Mouse (Mus musculus) cerebral cortex, adult 2 months (tissue): ENCODE data around the gene Fbxl3.

Experiments used
- WGBS: fragments of 180-500 bp; shearing (Covaris S2); methylation state at CpG from one replicate; pipeline ENCODE4 v1.1.7; 2018; 5-methylcytosine and 5-hydroxymethylcytosine counted together

Gene Fbxl3

GRCm38 (mm10) chr14:103099238-103099933 is at the start of gene Fbxl3:
Fbxl3 (minus strand) TSS chr14:103099566.
- WGBS: under 1% methylated on average over 88 of the region's 88 CpGs

DNA sequence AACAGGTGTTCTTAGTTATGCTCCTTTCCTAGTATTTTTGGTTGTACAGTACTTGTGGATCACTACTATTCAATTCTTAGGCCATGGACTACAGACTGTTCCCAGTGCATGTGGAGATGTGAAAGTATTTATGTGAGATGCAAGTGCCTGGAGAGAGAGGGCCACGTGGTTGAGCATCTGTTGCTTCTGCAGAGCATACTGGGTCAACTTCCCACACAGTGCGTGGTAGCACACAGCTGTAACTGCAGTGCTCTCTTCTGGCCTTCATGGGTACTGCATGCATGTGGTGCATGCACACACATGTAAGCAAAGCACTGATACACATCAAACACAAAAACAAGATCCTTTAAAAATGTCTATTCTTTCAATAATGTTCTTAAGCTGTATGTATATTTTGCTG is 32.6 kb upstream of the Fbxl3 start:
- WGBS: 38% methylated on average over 2 of the region's 2 CpGs

DNA sequence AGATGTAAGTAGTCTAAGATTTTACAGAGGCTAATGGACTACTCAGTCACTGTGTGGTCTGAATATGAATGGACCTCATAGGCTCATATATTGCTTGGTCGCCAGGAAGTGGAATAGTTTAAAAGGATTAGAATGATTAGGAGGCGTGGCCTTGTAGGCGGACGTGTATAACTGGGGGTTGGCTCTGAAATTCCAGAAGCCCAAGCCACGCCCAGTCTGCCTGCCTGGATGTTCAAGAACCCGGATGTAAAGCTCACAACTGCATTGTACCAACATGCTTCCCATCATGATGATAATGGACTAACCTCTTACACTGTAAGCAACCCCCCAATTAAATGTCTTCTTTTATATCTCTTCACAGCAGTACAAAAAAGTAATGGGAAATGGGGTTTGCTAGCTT is 26.4 kb upstream of the Fbxl3 start:
- 82% methylated on average over 6 of the region's 6 CpGs for WGBS

GRCm38 (mm10) chr14:103114994-103115670 is 15.8 kb upstream of the Fbxl3 start:
- WGBS: 97% methylated on average over 3 of the region's 3 CpGs

GRCm38 (mm10) chr14:103112606-103113363 is 13.4 kb upstream of the Fbxl3 start:
- 79% methylated on average over 3 of the region's 3 CpGs for WGBS

DNA sequence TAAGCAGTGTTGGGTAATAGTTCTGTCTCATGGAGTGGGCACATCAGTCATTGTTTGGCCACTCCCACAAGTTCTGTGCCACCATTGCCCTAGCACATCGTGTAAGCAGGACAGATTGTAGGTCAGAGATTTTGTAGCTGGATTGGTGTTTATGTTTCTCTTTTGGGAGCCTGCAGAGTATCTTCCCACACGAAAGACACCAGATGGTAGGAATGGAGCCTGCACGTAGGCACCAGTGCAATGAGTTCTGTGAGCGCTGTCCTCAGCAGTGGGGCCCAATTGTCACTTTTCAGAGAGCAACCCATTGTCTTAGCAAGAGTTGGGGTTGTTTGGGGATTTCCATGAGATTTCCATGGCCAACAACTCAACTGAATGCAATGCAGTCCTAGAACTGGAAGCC is 10.6 kb upstream of the Fbxl3 start:
- 57% methylated on average over 4 of the region's 4 CpGs for WGBS

DNA sequence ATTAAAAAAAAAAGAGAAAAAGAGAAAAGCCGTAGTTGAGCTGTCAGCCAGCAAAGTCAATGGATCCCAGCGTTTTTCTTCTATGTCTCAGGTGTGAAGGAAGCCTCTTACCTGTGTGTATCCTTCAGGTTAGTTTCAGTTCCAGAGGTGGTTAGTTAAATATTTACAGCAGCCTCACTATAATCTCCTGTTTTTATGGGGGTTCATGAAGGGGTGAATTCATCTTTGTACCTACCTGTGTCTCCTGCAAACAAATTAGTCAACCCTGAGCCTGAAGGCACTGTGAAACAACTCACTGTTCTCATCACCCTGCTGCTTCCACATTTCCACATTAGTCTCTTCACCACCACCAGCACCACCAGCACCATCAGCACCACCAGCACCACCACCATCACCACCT is 6.9 kb upstream of the Fbxl3 start:
- WGBS: 94% methylated on average over 2 of the region's 2 CpGs

- WGBS: 84% methylated on average over 10 of the region's 10 CpGs
Observed at GRCm38 (mm10) chr14:103102731-103103335, 3.5 kb upstream of the Fbxl3 start.

- 76% methylated on average over 6 of the region's 6 CpGs for WGBS
Observed at GRCm38 (mm10) chr14:103102246-103102645, 2.9 kb upstream of the Fbxl3 start.

GRCm38 (mm10) chr14:103101171-103101570 is 1.8 kb upstream of the Fbxl3 start:
- WGBS: 82% methylated on average over 3 of the region's 3 CpGs

GRCm38 (mm10) chr14:103100296-103100695 is 930 bp upstream of the Fbxl3 start:
- 78% methylated on average over 13 of the region's 13 CpGs for WGBS

- WGBS: under 1% methylated on average over 86 of the region's 86 CpGs
Observed at GRCm38 (mm10) chr14:103098587-103099235, 655 bp downstream of the Fbxl3 start.

DNA sequence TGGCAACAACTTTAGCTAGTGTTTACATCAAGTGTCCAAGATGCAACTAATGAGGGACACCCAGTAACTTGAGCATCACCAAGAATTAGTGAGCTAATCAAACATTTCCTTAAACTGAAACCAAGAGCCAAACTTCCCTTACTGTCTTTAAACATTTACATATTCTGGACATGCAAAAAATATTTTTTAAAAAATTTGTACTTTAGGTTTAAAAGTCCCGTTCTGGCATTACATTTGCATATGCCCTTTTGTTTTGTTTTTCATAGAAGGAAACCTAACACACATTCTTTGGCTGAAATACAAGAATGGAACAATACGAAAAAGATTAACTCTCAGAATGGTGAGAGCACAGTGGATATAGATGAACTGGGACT is 1.2 kb downstream of the Fbxl3 start:
- 0% methylated on average over 2 of the region's 2 CpGs for WGBS

DNA sequence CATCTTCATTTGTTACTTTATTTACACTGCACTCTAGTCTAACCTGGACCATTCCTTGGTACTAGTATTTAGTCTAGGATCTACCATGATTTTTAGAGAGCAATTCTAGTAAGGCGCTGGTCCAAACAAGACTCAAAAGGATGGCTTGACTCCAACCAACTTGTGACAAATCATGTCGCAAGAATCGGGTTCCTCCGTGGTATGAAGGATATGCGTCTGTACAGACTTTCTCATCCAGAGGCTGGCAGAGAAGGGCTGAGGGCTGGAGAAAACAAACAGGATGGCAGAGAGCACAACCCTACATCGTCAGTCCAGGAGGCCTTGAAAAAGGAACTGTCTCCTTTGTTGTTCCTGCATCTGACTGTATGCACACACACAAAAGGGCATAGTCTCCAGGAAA is 2.7 kb downstream of the Fbxl3 start:
- 22% methylated on average over 6 of the region's 6 CpGs for WGBS

GRCm38 (mm10) chr14:103095826-103096225 is 3.5 kb downstream of the Fbxl3 start:
- WGBS: 83% methylated on average over 8 of the region's 8 CpGs

DNA sequence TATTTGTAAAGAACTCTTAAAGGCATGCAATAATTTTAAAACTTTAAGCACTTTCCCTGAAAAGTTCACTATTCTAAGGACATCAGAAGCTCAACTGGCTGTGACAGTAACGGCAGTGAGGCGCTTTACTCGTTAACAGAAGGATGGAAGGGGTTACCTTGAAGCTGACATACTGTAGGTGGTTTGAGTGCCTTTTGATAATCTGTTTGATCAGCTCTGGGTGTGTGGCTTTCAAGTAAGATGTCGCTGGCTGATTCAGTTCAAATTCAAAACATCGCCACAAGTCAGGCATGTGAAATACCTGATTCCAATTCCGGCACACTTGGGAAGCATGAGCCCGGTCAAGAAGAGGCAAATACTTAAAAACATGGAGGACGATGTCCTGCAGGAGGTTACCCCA is 4.3 kb downstream of the Fbxl3 start:
- WGBS: 75% methylated on average over 8 of the region's 8 CpGs

GRCm38 (mm10) chr14:103093670-103094069 is 5.7 kb downstream of the Fbxl3 start:
- 52% methylated on average over 4 of the region's 4 CpGs for WGBS

- WGBS: 75% methylated on average over 3 of the region's 3 CpGs
Observed at GRCm38 (mm10) chr14:103093236-103093635, 6.1 kb downstream of the Fbxl3 start.

DNA sequence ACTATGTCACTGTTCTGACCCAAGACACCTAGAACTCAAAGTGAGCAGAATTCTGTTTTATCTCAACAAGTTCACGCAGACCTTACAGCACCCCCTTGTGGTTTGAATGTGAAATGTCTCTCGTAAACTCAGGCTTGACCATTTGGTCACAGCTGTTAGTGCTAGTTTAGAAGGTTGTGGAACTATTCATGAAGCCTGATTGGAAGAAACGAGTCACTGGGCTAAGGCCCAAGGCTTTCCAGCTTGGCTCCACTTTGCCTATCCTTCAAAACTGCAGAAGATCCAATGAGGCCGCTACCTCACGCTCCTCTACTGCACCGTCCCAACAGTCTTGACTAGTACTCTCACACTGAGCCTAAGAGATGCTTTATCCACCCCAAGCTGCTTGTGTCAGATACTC is 10.7 kb downstream of the Fbxl3 start:
- WGBS: 59% methylated on average over 6 of the region's 6 CpGs

DNA sequence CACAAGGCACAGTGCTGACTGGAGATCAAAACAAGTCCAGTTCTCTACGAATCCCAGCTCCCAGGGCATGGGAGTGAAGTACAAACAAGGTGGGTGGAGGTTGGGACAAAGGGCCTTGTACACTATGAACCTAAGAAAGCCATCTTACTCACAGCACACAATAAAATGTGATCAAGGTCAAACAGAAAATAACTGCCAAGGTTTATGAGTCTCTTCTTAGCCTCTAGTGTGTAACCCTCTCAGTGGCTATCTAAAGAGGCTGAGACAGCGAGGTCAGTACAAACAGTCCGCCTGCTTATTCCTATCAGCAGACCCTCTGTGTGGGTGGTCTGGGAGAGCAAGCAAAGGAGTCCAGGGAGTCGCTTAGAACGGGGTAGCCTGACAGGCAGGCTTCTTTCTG is 11.5 kb downstream of the Fbxl3 start:
- 88% methylated on average over 5 of the region's 5 CpGs for WGBS

DNA sequence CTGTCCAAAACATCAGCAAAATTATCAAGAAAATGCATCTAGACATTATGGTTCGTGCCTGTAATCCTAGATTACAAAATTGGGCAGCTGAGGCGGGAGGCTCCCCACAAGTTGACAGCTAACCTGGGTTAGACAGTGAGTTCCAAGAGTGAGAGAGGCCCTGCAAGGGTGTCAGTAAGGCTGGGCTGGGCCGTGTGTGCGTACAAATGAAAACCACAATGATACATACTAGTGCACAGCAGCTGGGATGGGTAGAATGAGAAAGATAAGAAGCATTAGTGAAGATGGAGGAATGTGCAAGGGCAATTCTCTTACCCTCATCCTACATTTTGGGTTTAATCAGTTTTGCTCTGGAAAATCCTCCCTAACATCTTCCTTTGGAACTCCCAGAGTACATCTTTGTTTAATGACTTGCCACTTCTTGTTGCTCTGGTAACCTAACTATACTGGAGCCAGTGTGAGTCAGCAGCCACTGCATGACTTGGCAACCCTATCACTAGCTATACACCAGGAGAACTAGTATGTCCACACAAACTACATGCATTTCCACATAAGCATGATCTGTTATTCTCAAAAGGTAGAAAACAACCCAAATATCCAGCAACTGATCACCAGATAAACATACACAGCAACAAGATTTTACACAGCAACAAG is 12.6 kb downstream of the Fbxl3 start:
- 90% methylated on average over 4 of the region's 4 CpGs for WGBS
